Mouse (Mus musculus): ENCODE measurements around the gene Myh14. TPM values are rescaled to one million over a fixed set of nuclear protein-coding genes. Genes with fewer than 3 reads are reported as not detected.

The Myh14 gene
- polyA plus RNA-seq, 1 experiment from 2014 or later, result 1.9 TPM

DNA sequence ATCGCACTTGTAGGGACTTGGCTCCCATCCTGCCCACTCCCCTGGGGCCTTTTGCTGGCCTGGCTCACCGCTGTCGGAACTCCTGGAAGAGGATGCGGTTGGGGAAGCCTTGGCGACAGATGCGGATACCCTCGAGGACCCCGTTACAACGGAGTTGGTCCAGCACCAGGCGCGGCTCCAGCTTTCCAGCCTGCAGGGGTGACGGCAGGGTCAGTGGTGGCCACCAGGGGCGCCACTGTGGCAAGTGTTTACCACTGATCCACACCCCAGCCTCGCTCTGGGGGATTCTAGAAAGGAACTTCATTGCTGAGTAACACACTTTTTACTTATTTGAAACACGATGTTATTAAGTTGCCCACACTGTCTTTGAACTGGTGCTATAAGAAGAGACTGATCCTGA, 37.2 kb downstream of the Myh14 start:
- no peaks in the 10 kb centered on the region for H3K9me3 ChIP-seq (ENCODE audit: control insufficient read depth, low read length)
- peaks cover 40% of the 10 kb centered on the region for H3K27me3 ChIP-seq (ENCODE audit: control insufficient read depth, insufficient read depth, low read length)
- H3K4me1 ChIP-seq (ENCODE audit: control insufficient read depth in 2 of 2, insufficient read depth in 2 of 2, low read length in 2 of 2), result no peaks in the 10 kb centered on the region
- H3K36me3 ChIP-seq (ENCODE audit: control insufficient read depth, insufficient read depth, low read length), result no peaks in the 10 kb centered on the region
- H3K4me2 ChIP-seq (ENCODE audit: low read length), result no peak overlapping the region
- no peak overlapping the region for H3K27ac ChIP-seq (replicated peaks in 1 of 2; ENCODE audit: control insufficient read depth in 1 of 2, insufficient read depth in 1 of 2, low read depth in 2 of 2, low read length in 2 of 2)
- H3K4me3 ChIP-seq (ENCODE audit: control insufficient read depth in 1 of 2, insufficient read depth in 1 of 2, low read depth in 1 of 2, low read length in 2 of 2), result no peak overlapping the region
- no peak overlapping the region for H3K9ac ChIP-seq (ENCODE audit: low read length)
- no peak for ATAC-seq (ENCODE audit: insufficient number of reproducible peaks, insufficient read depth, low FRiP score, low read depth)
- 12% methylated on average over 15 of the region's 15 CpGs for WGBS

GRCm38 (mm10) chr7:44632676-44633075, 38.0 kb downstream of the Myh14 start:
- Histone ChIP-seq H3K36me3 (ENCODE audit: control insufficient read depth, insufficient read depth, low read length) (no peaks in the 10 kb centered on the region), H3K4me1 (ENCODE audit: control insufficient read depth in 2 of 2, insufficient read depth in 2 of 2, low read length in 2 of 2) (no peaks in the 10 kb centered on the region), H3K9me3 (ENCODE audit: control insufficient read depth, low read length) (no peaks in the 10 kb centered on the region), H3K9ac (ENCODE audit: low read length) (no peak overlapping the region), H3K4me2 (ENCODE audit: low read length) (no peak overlapping the region), H3K4me3 (ENCODE audit: control insufficient read depth in 1 of 2, insufficient read depth in 1 of 2, low read depth in 1 of 2, low read length in 2 of 2) (no peak overlapping the region), H3K27me3 (ENCODE audit: control insufficient read depth, insufficient read depth, low read length) (peaks cover 33% of the 10 kb centered on the region), H3K27ac (replicated peaks in 1 of 2; ENCODE audit: control insufficient read depth in 1 of 2, insufficient read depth in 1 of 2, low read depth in 2 of 2, low read length in 2 of 2) (no peak overlapping the region)
- no peak for ATAC-seq (ENCODE audit: insufficient number of reproducible peaks, insufficient read depth, low FRiP score, low read depth)
- WGBS, result 25% methylated on average over 13 of the region's 13 CpGs

DNA sequence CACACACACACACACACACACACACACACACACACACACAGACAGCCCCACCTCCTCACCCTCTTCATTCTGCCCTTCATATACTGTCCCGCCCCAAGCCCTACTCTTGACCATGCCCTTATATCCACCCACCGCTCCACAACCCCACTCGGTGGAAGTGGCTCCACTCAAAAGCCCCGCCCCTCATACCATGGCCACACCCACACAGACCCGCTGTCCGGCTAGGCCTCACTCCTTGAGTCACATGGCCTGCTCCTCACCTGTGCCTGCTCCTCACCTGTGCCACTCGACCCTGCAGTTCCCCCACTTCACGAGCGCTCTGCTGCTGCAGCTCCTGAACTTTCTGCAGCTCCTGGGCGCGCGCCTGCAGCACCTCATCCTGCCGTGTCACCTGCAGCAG, 40.2 kb downstream of the Myh14 start:
- no peaks in the 10 kb centered on the region for H3K9me3 ChIP-seq (ENCODE audit: control insufficient read depth, low read length)
- ATAC-seq (ENCODE audit: insufficient number of reproducible peaks, insufficient read depth, low FRiP score, low read depth), result no peak

GRCm38 (mm10) chr7:44628402-44629034, 42.1 kb downstream of the Myh14 start:
- Histone ChIP-seq H3K4me3 (ENCODE audit: control insufficient read depth in 1 of 2, insufficient read depth in 1 of 2, low read depth in 1 of 2, low read length in 2 of 2) (no peak overlapping the region), H3K27ac (replicated peaks in 1 of 2; ENCODE audit: control insufficient read depth in 1 of 2, insufficient read depth in 1 of 2, low read depth in 2 of 2, low read length in 2 of 2) (no peak overlapping the region), H3K27me3 (ENCODE audit: control insufficient read depth, insufficient read depth, low read length) (peaks cover 14% of the 10 kb centered on the region), H3K4me1 (ENCODE audit: control insufficient read depth in 2 of 2, insufficient read depth in 2 of 2, low read length in 2 of 2) (no peaks in the 10 kb centered on the region), H3K9ac (ENCODE audit: low read length) (no peak overlapping the region), H3K4me2 (ENCODE audit: low read length) (no peak overlapping the region), H3K36me3 (ENCODE audit: control insufficient read depth, insufficient read depth, low read length) (no peaks in the 10 kb centered on the region), H3K9me3 (ENCODE audit: control insufficient read depth, low read length) (no peaks in the 10 kb centered on the region)
- ATAC-seq (ENCODE audit: insufficient number of reproducible peaks, insufficient read depth, low FRiP score, low read depth), result no peak
- WGBS, result 73% methylated on average over 15 of the region's 15 CpGs

More for the DNA sequence above, 40.2 kb downstream of the Myh14 start:
- no peaks in the 10 kb centered on the region for H3K36me3 ChIP-seq (ENCODE audit: control insufficient read depth, insufficient read depth, low read length)
- no peak overlapping the region for H3K27ac ChIP-seq (replicated peaks in 1 of 2; ENCODE audit: control insufficient read depth in 1 of 2, insufficient read depth in 1 of 2, low read depth in 2 of 2, low read length in 2 of 2)
- H3K9ac ChIP-seq (ENCODE audit: low read length), result no peak overlapping the region
- peaks cover 18% of the 10 kb centered on the region for H3K27me3 ChIP-seq (ENCODE audit: control insufficient read depth, insufficient read depth, low read length)
- no peaks in the 10 kb centered on the region for H3K4me1 ChIP-seq (ENCODE audit: control insufficient read depth in 2 of 2, insufficient read depth in 2 of 2, low read length in 2 of 2)
- H3K4me3 ChIP-seq (ENCODE audit: control insufficient read depth in 1 of 2, insufficient read depth in 1 of 2, low read depth in 1 of 2, low read length in 2 of 2), result no peak overlapping the region
- H3K4me2 ChIP-seq (ENCODE audit: low read length), result no peak overlapping the region
- 68% methylated on average over 13 of the region's 13 CpGs for WGBS

- Histone ChIP-seq H3K27me3 (ENCODE audit: control insufficient read depth, insufficient read depth, low read length) (peaks cover 6% of the 10 kb centered on the region; the same call in 1 of the 2 replicates), H3K9ac (ENCODE audit: low read length) (no peak overlapping the region), H3K9me3 (ENCODE audit: control insufficient read depth, low read length) (no peaks in the 10 kb centered on the region), H3K4me3 (ENCODE audit: control insufficient read depth in 1 of 2, insufficient read depth in 1 of 2, low read depth in 1 of 2, low read length in 2 of 2) (no peak overlapping the region), H3K36me3 (ENCODE audit: control insufficient read depth, insufficient read depth, low read length) (no peaks in the 10 kb centered on the region), H3K4me2 (ENCODE audit: low read length) (no peak overlapping the region), H3K4me1 (ENCODE audit: control insufficient read depth in 2 of 2, insufficient read depth in 2 of 2, low read length in 2 of 2) (no peaks in the 10 kb centered on the region), H3K27ac (replicated peaks in 1 of 2; ENCODE audit: control insufficient read depth in 1 of 2, insufficient read depth in 1 of 2, low read depth in 2 of 2, low read length in 2 of 2) (no peak overlapping the region)
- WGBS, result 77% methylated on average over 13 of the region's 13 CpGs
- no peak for ATAC-seq (ENCODE audit: insufficient number of reproducible peaks, insufficient read depth, low FRiP score, low read depth)
Measured at GRCm38 (mm10) chr7:44626966-44627365, 43.7 kb downstream of the Myh14 start.

DNA sequence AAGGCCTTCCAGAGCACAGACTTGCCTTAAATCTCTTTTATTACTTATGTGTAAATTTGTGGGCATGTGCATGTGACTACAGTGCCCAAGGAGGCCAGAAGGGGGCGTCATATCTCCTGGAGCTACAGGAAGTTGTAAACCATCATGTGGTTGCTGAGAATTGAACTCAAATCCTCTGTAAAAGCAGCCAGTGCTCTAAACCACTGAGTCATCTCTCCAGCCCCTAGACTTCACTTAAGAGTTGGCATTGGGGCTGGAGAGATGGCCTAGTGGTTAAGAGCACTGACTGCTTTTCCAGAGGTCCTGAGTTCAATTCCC, 44.6 kb downstream of the Myh14 start:
- 52% methylated on average over 1 of the region's 1 CpGs for WGBS
- H3K27ac ChIP-seq (replicated peaks in 1 of 2; ENCODE audit: control insufficient read depth in 1 of 2, insufficient read depth in 1 of 2, low read depth in 2 of 2, low read length in 2 of 2), result no peak overlapping the region
- peaks cover 6% of the 10 kb centered on the region; the same call in 1 of the 2 replicates for H3K27me3 ChIP-seq (ENCODE audit: control insufficient read depth, insufficient read depth, low read length)
- H3K9me3 ChIP-seq (ENCODE audit: control insufficient read depth, low read length), result no peaks in the 10 kb centered on the region
- no peaks in the 10 kb centered on the region for H3K4me1 ChIP-seq (ENCODE audit: control insufficient read depth in 2 of 2, insufficient read depth in 2 of 2, low read length in 2 of 2)
- ATAC-seq (ENCODE audit: insufficient number of reproducible peaks, insufficient read depth, low FRiP score, low read depth), result no peak
- no peak overlapping the region for H3K9ac ChIP-seq (ENCODE audit: low read length)
- H3K4me3 ChIP-seq (ENCODE audit: control insufficient read depth in 1 of 2, insufficient read depth in 1 of 2, low read depth in 1 of 2, low read length in 2 of 2), result no peak overlapping the region
- H3K4me2 ChIP-seq (ENCODE audit: low read length), result no peak overlapping the region
- H3K36me3 ChIP-seq (ENCODE audit: control insufficient read depth, insufficient read depth, low read length), result no peaks in the 10 kb centered on the region

DNA sequence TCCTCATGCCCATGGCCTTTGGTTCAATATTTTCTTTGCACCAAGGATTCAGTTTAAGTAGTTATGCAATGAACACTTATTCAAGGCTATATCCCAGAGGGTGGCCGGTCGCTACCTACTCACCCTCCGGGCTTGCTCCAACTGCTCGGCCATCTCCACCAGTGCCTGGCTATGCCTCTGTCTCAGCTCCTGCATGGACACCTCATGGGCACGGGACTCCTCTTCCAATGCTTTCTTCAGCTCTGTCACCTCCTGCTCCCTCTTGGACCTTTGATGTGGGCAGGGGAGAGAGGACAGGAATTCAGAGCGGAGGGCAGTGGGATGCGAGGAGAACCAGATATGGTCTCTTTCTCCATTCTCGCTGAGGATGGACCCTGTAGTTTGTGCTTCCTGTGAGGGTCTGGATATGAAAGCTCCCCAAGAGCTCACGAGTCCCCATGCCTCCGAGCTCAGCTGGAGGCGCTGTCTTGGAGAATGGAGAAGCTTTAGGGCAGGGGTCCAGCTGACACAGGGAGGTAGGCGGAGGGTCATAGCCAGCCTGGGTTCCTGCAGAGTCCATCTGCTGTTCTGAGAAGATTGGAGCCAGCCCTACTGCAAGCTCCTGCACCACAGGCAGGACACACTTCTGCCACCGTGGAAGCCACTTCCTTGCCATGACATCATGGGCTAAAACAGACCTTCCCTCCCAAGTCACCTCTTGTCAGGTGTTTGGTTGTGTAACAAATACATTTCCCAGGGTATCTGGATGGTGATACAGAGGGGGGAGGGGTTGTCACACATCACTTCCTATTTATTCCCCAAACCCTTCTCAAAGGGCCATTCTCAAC, 45.2 kb downstream of the Myh14 start:
- Histone ChIP-seq H3K4me2 (ENCODE audit: low read length) (no peak overlapping the region), H3K4me1 (ENCODE audit: control insufficient read depth in 2 of 2, insufficient read depth in 2 of 2, low read length in 2 of 2) (no peaks in the 10 kb centered on the region), H3K27me3 (ENCODE audit: control insufficient read depth, insufficient read depth, low read length) (peaks cover 6% of the 10 kb centered on the region; the same call in 1 of the 2 replicates), H3K9me3 (ENCODE audit: control insufficient read depth, low read length) (no peaks in the 10 kb centered on the region), H3K4me3 (ENCODE audit: control insufficient read depth in 1 of 2, insufficient read depth in 1 of 2, low read depth in 1 of 2, low read length in 2 of 2) (no peak overlapping the region), H3K36me3 (ENCODE audit: control insufficient read depth, insufficient read depth, low read length) (no peaks in the 10 kb centered on the region), H3K27ac (replicated peaks in 1 of 2; ENCODE audit: control insufficient read depth in 1 of 2, insufficient read depth in 1 of 2, low read depth in 2 of 2, low read length in 2 of 2) (no peak overlapping the region), H3K9ac (ENCODE audit: low read length) (no peak overlapping the region)
- ATAC-seq (ENCODE audit: insufficient number of reproducible peaks, insufficient read depth, low FRiP score, low read depth), result no peak
- WGBS, result 74% methylated on average over 13 of the region's 13 CpGs

Measured in heart, embryonic 14.5 days (tissue).